Mouse (Mus musculus) spleen, adult 2 months (tissue): Measurements from ENCODE around the gene Ccdc141. TPM values are rescaled to one million over a fixed set of nuclear protein-coding genes. Genes with fewer than 3 reads are reported as not detected.

Source experiments
- DNase-seq, 2 experiments: peaks; one replicate each; pipeline versions ENCODE4 v3.0.0 to v3.0.0-alpha.2; 2012 to 2021; ENCODE audit warnings: low spot score in 2 of 2, low read depth in 1 of 2
- H3K27ac ChIP-seq: fragments of 200-500 bp; 2 replicates; pipeline ENCODE4 v1.5.1; 2012; ENCODE audit warnings: low read length, inconsistent platforms; ENCODE audit not compliant: insufficient read depth
- H3K27me3 ChIP-seq: fragments of 200-500 bp; 2 replicates; pipeline ENCODE4 v1.6.1; 2012; ENCODE audit warnings: mild to moderate bottlenecking, moderate library complexity, low read length, inconsistent platforms; ENCODE audit not compliant: control insufficient read depth, insufficient read depth
- H3K36me3 ChIP-seq: fragments of 200-500 bp; 2 replicates; pipeline ENCODE4 v1.6.1; 2012; ENCODE audit warnings: mild to moderate bottlenecking, low read length, inconsistent platforms; ENCODE audit not compliant: control insufficient read depth, insufficient read depth
- H3K4me1 ChIP-seq: fragments of 200-500 bp; 2 replicates; pipeline ENCODE4 v1.6.1; 2011; ENCODE audit warnings: inconsistent platforms; ENCODE audit not compliant: control insufficient read depth, insufficient read depth, insufficient read length
- H3K4me3 ChIP-seq: fragments of 200-500 bp; 2 replicates; pipeline ENCODE4 v1.5.1; 2011; ENCODE audit warnings: mild to moderate bottlenecking, inconsistent platforms; ENCODE audit not compliant: insufficient read depth, insufficient read length; ENCODE audit errors: extremely low read depth
- CTCF ChIP-seq: fragments of 200-500 bp; IDR thresholded peaks from 2 replicates; pipeline ENCODE4 v1.5.1; 2011; ENCODE audit warnings: mild to moderate bottlenecking, inconsistent platforms; ENCODE audit not compliant: insufficient read depth, insufficient read length, insufficient replicate concordance; ENCODE audit errors: extremely low read depth
- POLR2A ChIP-seq: fragments of 200-500 bp; IDR thresholded peaks from 2 replicates; pipeline ENCODE4 v1.6.1; 2011; ENCODE audit warnings: low read depth, low read length, inconsistent platforms
- WGBS: fragments of 180-500 bp; shearing (Covaris S2); methylation state at CpG from one replicate; pipeline ENCODE4 v1.1.7; 2018; 5-methylcytosine and 5-hydroxymethylcytosine counted together
- polyA plus RNA-seq: library from polyadenylated mRNA; depleted of rRNA; stranded (reverse); fragments of >200 nt; gene quantifications from 2 replicates; pipeline ENCODE4 v1.2.3, GENCODE M21; 2012

Ccdc141 gene
- polyA plus RNA-seq, 1 experiment, result 0.77 TPM

DNA sequence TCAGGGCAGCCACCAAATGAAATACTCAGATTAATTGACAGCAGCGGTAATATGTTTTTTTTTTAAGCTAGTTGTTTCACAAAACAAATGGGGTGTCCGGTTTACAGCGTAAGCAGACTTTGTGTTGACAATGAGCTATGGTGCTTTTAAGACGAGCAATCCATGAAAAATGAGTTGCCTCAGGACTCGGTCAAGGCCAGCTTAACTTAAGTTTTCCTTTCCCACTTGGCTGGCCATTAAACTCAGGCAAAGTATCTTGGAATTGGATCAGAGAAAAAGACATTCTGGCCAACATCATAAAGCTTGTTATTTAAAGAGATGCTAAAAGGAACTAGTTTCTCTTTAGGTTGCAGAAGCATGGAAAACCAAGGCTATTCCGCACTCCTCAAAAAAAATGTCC lies 26.9 kb downstream of the Ccdc141 start:
- Histone ChIP-seq H3K27me3 (no peaks in the 10 kb centered on the region), H3K36me3 (no peaks in the 10 kb centered on the region), H3K27ac (no peak overlapping the region), H3K4me3 (no peak overlapping the region), H3K4me1 (no peaks in the 10 kb centered on the region)
- no peak for TF ChIP-seq CTCF
- TF ChIP-seq POLR2A, result no peak
- DNase-seq, result no peak
- WGBS, result 89% methylated on average over 6 of the region's 6 CpGs

GRCm38 (mm10) chr2:77138879-77139278 lies 31.6 kb downstream of the Ccdc141 start:
- Histone ChIP-seq H3K27me3 (no peaks in the 10 kb centered on the region), H3K4me3 (no peak overlapping the region), H3K4me1 (no peaks in the 10 kb centered on the region), H3K36me3 (no peaks in the 10 kb centered on the region), H3K27ac (no peak overlapping the region)
- TF ChIP-seq CTCF, result no peak
- no peak for TF ChIP-seq POLR2A
- WGBS, result 85% methylated on average over 6 of the region's 6 CpGs
- DNase-seq, result no peak

GRCm38 (mm10) chr2:77134906-77135305 lies 35.5 kb downstream of the Ccdc141 start:
- DNase-seq, result no peak
- no peaks in the 10 kb centered on the region for H3K4me1 ChIP-seq
- WGBS, result 38% methylated on average over 1 of the region's 1 CpGs
- H3K27me3 ChIP-seq, result no peaks in the 10 kb centered on the region
- H3K4me3 ChIP-seq, result no peak overlapping the region
- H3K27ac ChIP-seq, result no peak overlapping the region
- TF ChIP-seq POLR2A (no peak), CTCF (no peak)
- no peaks in the 10 kb centered on the region for H3K36me3 ChIP-seq

DNA sequence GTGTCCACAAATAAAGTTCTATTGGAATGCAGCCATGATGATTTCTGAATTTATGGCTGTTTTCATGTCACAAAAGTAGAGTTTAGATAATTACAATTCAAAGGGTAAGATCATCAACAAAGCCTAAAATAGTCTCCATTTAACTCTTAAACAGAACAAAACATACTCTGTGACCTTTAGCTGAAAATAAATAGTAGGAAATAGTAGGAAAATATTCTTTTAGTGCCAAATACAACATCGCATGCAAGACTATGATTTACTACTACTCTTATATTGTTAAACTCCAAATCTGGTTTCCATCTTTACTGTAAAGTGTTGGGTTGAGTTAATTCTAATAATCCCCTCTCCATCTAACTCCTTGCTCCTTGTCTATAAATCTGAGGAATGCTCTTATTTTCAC lies 37.0 kb downstream of the Ccdc141 start:
- WGBS, result 98% methylated on average over 1 of the region's 1 CpGs
- Histone ChIP-seq H3K36me3 (no peaks in the 10 kb centered on the region), H3K4me1 (no peaks in the 10 kb centered on the region), H3K27me3 (no peaks in the 10 kb centered on the region), H3K4me3 (no peak overlapping the region), H3K27ac (no peak overlapping the region)
- no peak for TF ChIP-seq POLR2A
- TF ChIP-seq CTCF, result no peak
- no peak for DNase-seq

DNA sequence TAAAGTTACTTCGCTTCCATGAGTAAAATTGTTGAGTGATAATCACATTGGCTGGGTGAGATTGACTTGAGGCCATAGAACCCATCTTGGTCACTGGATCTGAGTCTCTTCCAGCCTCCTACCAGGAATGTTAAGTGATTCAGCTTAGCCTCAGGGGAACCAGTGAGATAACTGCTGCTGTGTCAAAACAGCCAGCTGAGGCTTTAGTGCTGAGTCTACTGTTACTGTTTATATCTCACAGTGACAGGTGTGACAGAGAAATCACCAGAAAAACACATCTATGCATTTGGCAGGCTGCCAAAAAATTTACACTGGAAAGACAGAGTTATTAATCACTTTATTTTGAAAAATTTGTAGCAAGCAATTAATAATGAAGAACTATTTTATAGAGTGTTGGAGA lies 43.5 kb downstream of the Ccdc141 start:
- WGBS, result 88% methylated on average over 1 of the region's 1 CpGs
- TF ChIP-seq POLR2A (no peak), CTCF (no peak)
- Histone ChIP-seq H3K4me3 (no peak overlapping the region), H3K36me3 (no peaks in the 10 kb centered on the region), H3K27ac (no peak overlapping the region), H3K4me1 (no peaks in the 10 kb centered on the region), H3K27me3 (no peaks in the 10 kb centered on the region)
- DNase-seq, result no peak

- H3K4me3 ChIP-seq, result no peak overlapping the region
- 44% methylated on average over 6 of the region's 6 CpGs for WGBS
- TF ChIP-seq POLR2A (no peak), CTCF (no peak)
- H3K4me1 ChIP-seq, result no peaks in the 10 kb centered on the region
- no peak for DNase-seq
- no peaks in the 10 kb centered on the region for H3K27me3 ChIP-seq
- H3K27ac ChIP-seq, result no peak overlapping the region
- no peaks in the 10 kb centered on the region for H3K36me3 ChIP-seq
Measured at GRCm38 (mm10) chr2:77118102-77118501, 52.3 kb downstream of the Ccdc141 start.

GRCm38 (mm10) chr2:77114335-77114734 lies 56.1 kb downstream of the Ccdc141 start:
- no peak for TF ChIP-seq CTCF
- DNase-seq, result no peak
- Histone ChIP-seq H3K27ac (no peak overlapping the region), H3K4me3 (no peak overlapping the region), H3K4me1 (no peaks in the 10 kb centered on the region), H3K27me3 (no peaks in the 10 kb centered on the region), H3K36me3 (no peaks in the 10 kb centered on the region)
- WGBS, result 89% methylated on average over 2 of the region's 2 CpGs

- H3K27me3 ChIP-seq, result no peaks in the 10 kb centered on the region
- no peak overlapping the region for H3K27ac ChIP-seq
- TF ChIP-seq POLR2A (no peak), CTCF (no peak)
- no peak overlapping the region for H3K4me3 ChIP-seq
- WGBS, result 90% methylated on average over 8 of the region's 8 CpGs
- no peaks in the 10 kb centered on the region for H3K36me3 ChIP-seq
- no peak for DNase-seq
- no peaks in the 10 kb centered on the region for H3K4me1 ChIP-seq
Measured at GRCm38 (mm10) chr2:77113867-77114266, 56.6 kb downstream of the Ccdc141 start.
